Mouse (Mus musculus) splenic B cell, adult 2 months (primary cell): ENCODE measurements around the gene Lyst.
"Not testable (repeated sequence)": the region's sequence is repeated elsewhere in the genome, so short reads cannot be mapped to it uniquely, and the experiment has no call there.

Experiments used
- DNase-seq: peaks from one replicate; pipeline ENCODE4 v3.0.0-alpha.2; 2011; ENCODE audit warnings: low read depth, low spot score
- H3K27me3 ChIP-seq: 2 replicates; pipeline ENCODE4 v1.6.1; 2012; ENCODE audit warnings: mild to moderate bottlenecking, low read length, moderate library complexity, mixed read lengths; ENCODE audit not compliant: control insufficient read depth, poor library complexity, insufficient read depth, severe bottlenecking
- H3K36me3 ChIP-seq: 2 replicates; pipeline ENCODE4 v1.6.1; 2012; ENCODE audit warnings: mild to moderate bottlenecking, low read length, moderate library complexity, mixed read lengths; ENCODE audit not compliant: control insufficient read depth, poor library complexity, insufficient read depth, severe bottlenecking

Lyst gene

DNA sequence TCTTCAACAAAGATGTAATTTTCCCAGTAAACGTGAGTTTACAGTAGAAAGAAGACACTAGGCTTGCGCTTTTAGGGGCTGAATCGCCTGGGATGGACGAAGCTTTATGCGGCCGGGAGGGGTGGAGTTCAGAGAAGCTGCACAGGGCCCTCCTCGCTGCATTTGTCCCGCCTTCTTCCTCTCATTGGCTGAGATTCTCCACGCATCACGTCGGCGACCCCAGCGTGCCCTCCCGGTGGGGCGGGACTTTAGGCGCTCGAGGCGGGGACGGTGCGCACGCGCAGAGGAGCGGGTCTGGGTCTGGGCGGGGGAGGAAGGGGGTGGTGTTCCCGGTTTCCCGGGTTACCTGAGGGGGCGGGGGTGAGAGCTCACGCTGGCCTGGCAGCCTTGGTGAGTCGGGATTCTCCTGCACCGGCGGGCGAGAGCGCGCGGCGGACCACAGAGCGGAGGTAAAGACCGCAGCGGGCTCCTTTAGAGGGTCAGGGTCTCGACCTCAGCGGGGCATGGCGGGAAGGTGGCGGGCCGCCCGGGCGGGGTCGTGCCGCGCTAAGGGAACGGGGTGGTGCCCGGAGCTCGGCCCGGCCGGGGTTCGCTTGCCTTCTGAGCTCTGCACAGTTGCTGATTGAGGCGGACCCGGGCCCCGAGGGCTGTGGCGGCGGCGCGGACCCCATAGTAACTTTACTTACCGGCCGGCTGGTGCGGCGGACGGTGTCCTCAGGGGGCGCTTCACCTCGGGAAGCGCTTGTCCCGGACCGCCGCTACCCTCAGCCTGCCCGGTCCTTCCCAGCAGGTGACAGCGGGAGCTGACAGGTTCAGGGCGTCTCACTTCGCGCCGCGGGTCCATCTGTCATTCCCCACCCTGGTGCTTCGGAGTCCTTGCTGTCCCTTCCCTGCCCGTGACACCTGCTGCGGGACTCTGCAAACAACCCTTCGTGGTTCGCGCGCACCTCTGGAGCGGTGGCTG lies at the start of gene Lyst:
Gene Lyst (plus strand): TSS at position 350 of the 964 bp plus-strand sequence.
- peak; percentile 97 for DNase-seq
- Histone ChIP-seq H3K36me3 (no peaks in the 10 kb centered on the region), H3K27me3 (no peaks in the 10 kb centered on the region)

DNA sequence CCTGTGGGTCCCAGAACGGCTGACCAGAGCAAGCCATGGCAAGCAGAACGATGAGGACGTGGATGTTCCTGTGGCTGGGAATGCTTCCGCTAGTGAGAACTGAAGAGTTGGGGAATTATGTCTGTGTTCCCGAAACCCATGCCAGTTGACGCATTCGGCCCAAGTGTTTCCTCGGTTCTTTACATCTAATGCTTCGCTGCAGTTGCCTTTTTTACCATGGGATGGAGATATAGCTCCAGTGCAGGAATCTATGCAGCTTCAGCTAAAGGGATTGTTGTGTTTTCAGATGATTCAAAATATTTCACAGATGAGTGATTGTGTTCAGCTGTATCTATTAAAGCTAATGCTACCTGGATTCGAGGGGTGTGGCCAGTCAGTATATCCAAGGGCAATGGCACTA lies 47.1 kb upstream of the Lyst start:
- not testable (repeated sequence) for DNase-seq, H3K27me3 ChIP-seq, H3K36me3 ChIP-seq

DNA sequence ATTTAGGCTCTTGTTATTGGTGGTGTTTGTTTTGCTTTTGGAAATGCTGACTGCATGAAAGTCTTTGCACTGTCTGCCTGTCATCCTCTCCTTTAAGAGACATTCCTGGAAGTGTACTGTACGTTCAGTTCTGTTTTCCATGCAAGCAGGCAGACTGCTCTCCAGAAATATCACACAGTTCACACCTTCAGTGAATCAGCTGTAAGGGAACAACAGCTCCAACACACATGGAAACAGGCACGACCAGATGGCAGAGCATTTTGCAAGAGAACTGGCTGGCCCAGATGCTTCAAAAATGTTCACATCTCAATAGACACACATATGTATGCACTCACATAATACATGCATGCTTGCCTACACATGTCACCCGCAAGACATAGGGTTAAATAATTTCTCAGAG lies 43.4 kb upstream of the Lyst start:
- H3K36me3 ChIP-seq = no peaks in the 10 kb centered on the region
- no peaks in the 10 kb centered on the region for H3K27me3 ChIP-seq

DNA sequence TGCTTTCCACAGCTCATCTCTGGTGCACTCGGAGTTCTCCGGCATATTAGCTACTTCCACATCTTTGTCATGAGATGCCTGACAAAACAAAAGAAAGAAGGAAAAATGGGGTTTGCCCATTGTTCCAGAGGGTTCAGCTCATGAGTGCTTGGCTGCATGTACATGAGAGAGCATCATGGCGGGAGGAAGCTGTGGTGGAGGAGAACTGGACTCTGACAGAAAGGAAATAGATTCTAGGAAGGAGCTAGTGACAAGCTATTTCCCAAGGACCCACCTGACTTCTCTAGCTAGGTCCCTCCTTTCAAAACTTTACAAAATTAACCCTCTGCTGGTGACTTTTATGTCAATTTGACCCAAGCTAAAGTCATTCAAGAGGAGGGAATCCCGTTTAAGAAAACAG lies 42.3 kb upstream of the Lyst start:
- Histone ChIP-seq H3K36me3 (no peaks in the 10 kb centered on the region), H3K27me3 (no peaks in the 10 kb centered on the region)
- no peak for DNase-seq

More for the DNA sequence above, 43.4 kb upstream of the Lyst start:
- no peak for DNase-seq

DNA sequence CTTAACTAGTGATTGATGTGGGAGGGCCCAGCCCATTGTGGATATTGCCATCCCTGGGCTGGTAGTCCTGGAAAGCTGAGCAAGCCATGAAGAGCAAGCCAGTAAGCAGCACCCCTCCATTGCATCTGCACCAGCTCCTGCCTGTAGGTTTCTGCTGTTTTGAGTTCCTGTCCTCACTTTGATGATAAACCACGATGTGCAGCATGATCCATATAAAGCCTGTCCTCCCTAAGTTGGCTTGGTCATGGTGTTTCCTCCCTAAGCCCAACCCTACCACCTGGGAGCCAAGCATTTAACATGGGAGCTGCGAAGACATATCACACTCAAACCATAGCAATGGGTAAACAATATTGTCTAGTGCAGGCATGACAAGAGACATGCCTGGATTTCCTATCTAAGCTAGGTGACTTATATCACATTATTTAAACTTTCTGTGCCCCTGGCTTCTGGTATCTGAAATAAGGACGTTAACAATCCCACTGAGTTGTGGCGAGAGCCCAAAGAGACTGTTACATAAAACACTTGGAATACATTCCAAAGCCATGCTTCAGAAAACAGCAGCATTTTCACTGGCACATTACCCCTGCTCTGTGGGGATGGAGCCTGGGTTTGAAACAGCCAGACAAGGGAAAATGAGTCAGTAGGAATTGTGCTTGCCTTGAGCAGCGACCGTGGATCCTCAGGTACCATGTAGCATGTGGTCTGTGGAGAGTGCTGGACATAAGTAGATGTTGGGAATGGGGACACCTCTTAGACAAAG lies 41.6 kb upstream of the Lyst start:
- Histone ChIP-seq H3K27me3 (no peaks in the 10 kb centered on the region), H3K36me3 (no peaks in the 10 kb centered on the region)
- DNase-seq = no peak

DNA sequence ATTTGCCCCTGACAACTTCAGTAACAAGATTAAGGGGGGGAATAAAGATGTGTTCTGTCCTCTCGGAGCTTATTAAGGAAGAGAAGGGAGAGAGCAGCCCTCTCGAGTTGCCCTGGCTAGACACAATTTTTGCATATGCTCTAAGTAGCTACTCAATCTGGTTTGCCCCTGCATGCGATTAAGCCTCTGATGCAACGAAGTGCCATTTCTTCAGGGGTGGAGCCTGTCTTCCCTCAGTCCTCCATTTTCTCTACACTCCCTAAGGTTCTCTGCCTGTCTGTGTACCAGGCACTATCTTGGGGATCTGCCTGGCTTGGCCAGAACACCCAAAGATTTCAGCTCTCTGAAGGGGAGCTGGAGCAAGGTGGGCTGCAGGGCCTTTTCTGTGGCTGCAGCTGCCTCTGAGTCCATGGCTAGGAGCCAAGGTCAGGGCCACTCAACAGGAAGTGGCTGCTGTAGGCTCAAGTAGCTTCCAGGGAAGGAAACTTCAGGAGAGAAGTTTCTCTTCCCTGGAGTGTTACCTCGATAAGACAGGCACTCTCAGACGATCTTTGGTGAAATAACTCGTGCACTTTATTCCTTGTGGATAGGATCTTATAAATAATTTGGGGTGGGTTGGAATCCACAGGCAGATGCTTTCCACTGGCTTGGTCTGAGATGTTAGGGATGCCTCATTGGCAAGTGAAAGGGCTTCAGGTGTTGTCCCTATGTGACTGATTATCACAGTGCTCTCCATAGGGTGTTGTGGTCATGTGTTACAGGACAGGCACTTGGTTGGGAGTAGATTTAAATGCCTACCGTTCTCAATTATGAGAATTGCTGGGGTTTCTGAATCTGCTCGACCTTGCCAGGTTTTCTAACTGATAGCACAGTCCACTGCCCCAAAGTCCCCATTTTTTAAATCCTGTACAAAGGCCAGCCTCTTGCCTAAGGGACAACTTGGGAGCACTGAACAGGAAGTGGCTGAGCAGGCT lies 40.2 kb upstream of the Lyst start:
- H3K36me3 ChIP-seq = no peaks in the 10 kb centered on the region
- no peak for DNase-seq
- no peaks in the 10 kb centered on the region for H3K27me3 ChIP-seq

DNA sequence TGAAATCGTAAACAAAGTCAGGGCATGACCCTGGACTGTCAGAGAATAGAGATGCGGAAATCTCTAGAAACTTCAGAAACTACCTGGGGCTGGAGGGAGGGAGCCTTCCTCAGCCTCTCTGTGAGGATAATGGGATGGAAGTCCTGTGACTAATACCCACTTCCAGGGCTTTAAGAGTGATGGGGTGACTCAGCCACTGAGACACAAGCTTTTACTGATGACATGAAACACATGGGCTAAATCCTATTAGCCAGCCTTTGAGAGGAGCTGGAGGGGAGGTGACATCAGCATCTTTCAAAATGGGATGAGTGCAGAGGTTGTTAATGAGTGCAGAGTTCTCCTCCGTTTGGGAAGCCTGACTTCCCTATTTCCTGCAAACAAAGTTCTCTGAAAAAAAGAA lies 38.2 kb upstream of the Lyst start:
- DNase-seq = no peak
- Histone ChIP-seq H3K27me3 (no peaks in the 10 kb centered on the region), H3K36me3 (no peaks in the 10 kb centered on the region)

DNA sequence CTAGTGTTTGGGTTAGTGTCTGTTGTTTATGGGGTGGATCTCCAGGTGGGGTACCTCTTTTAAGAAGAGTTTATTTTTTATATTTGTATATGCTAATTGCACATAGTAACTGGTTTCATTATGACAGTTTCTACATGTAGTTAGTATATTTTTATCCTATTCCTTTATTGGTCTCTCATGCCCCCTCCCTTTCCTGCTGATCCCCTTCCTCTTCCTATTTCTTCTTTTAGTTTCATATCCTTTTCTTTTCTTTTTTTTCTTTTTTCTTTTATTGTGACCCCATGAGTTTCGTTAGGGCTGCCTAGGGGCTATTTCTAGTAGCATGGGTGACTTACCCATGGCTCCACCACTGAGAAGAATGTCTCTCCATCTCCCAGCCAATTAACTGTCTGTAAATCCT lies 36.5 kb upstream of the Lyst start:
- Histone ChIP-seq H3K27me3 (no peaks in the 10 kb centered on the region), H3K36me3 (no peaks in the 10 kb centered on the region)
- peak; percentile 53 for DNase-seq

DNA sequence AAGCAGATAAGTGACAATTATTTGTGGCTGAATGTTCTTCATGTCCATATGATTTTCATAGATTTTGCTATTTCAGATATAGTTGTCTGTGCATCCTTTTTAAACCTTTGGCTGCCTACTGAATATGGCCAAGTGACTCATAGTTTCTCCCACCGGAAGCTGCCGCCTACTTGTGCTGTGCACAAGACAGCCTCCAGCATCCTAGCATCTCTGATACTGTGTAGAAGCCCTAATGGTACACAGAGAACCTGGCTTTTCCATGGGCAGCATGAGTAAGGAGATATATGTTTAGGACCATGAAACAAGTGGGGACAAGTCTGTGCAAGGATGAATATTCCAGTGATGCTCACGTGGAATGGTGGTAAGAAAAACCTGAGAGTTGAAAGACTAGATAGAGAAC lies 35.0 kb upstream of the Lyst start:
- no peak for DNase-seq
- no peaks in the 10 kb centered on the region for H3K27me3 ChIP-seq
- H3K36me3 ChIP-seq = no peaks in the 10 kb centered on the region

DNA sequence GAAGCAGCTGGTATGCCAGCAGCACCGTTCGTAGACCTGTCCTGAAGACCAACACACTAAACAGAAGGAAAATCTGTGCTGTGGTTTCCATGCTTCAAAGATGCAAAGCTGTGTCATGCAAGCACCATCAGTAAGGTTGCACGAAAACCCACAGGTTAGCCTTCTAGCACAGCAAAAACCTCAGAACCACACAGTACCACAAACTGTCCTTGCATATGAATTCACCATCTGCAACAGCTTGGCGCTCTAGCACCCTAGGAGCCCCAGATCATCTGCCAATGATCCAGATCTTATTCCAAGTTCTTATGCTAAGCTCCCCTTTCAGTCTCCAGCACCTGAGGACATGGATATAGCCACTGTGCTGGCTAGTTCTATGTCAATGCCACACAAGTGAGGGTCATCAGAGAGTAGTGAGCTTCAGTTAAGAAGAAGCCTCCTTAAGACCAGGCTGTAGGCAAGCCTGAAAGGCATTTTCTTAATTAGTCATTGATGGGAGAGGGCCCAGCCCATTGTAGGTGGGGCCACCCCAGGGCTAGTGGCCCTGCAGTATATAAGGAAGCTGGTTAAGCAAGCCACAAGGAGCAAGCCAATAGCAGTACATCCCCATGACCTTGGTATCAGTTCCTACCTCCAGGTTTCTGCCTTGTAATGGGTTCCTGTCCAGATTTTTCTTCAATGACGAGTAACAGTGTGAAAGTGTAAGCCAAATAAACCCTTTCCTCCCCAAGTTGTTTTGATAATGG lies 33.0 kb upstream of the Lyst start:
- Histone ChIP-seq H3K36me3 (no peaks in the 10 kb centered on the region), H3K27me3 (no peaks in the 10 kb centered on the region)
- DNase-seq = peak; percentile 47

DNA sequence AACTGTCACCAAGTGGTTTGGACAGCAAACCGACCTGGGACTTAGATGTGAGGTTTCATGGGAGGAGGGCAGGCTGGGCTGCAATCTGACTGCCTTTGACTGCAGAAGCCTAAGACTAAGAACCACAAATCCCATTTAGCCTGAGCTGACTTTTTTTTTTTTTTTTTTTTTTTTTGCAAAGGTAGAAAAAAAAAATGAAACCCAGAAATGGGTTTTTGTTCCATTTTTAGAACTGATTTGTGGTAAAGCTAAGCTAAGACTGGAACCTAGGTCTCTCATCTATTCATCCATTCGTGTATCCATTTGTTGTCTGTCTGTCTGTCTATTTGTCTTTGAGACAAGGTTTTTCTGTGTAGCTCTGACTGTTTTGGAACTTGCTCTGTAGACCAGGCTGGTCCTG lies 31.9 kb upstream of the Lyst start:
- H3K27me3 ChIP-seq = no peaks in the 10 kb centered on the region
- no peaks in the 10 kb centered on the region for H3K36me3 ChIP-seq
- no peak for DNase-seq

DNA sequence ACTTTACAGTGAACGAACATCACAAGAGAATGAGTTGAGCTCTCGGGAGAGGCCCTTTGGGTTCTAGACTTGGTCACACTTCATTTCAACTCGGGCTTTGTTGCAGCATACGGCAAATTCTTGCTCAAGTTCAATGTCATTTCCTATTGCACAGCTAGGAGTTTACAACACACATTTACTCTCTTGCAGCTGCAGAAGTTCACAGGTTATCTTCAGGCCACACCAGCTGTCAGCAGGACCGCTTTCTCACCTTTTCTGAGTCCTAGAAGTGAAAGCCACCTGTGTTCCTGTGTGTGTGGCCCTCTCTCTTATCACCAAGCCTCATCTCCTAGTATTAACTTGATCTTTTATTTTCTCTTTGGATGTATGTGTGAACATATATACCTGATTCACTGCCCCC lies 31.3 kb upstream of the Lyst start:
- Histone ChIP-seq H3K27me3 (no peaks in the 10 kb centered on the region), H3K36me3 (no peaks in the 10 kb centered on the region)
- DNase-seq = no peak

DNA sequence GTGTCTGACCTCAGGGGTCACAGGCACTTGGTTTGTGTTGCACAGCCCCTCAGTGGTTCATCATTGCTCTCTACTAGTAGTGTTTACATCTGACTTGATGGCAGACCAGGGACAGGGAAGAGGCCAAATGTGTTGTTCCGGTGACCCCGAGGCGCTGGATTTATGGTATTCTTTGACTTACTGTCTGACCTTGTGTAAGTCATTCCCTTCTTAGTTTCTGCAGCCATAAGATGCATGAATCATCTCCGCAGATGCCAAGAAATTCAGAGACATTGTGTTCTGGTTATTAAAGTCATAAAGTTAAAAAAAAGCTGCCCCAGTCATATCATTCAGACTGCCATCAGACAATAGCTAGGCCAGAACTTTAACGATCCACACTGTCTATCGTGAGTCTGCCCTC lies 27.6 kb upstream of the Lyst start:
- no peaks in the 10 kb centered on the region for H3K27me3 ChIP-seq
- H3K36me3 ChIP-seq = no peaks in the 10 kb centered on the region
- DNase-seq = no peak

DNA sequence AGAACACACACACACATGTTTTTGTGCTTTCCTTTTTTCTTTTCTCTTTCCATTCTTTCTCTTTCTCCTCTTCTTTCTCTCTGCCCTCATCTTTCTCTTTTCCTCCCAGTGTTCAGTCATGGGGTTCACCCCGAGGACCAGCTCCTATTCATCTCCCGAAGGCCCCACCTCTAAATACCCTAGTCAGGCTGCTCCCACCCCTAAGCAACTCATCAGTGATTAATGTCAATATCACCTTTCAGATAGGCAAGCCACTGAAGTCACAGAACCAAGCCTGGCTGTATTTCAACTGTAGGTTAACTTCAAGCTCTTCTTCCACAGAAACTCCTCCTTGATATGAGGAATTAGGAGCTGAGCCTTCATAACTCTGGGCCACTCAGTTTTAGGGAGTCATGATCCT lies 26.1 kb upstream of the Lyst start:
- Histone ChIP-seq H3K36me3 (no peaks in the 10 kb centered on the region), H3K27me3 (no peaks in the 10 kb centered on the region)
- no peak for DNase-seq
